Mouse (Mus musculus) erythroblast, embryonic 14.5 days (primary cell): ENCODE measurements around the gene Pptc7. TPM values are rescaled to one million over a fixed set of nuclear protein-coding genes. Genes with fewer than 3 reads are reported as not detected.

Source experiments
- H3K27me3 ChIP-seq: 2 replicates; pipeline ENCODE4 v1.6.1; 2012; ENCODE audit warnings: inconsistent platforms; ENCODE audit not compliant: control insufficient read depth
- H3K36me3 ChIP-seq: 2 replicates; pipeline ENCODE4 v1.6.1; 2012; ENCODE audit warnings: mild to moderate bottlenecking, inconsistent platforms; ENCODE audit not compliant: control insufficient read depth
- H3K4me1 ChIP-seq: 2 replicates; pipeline ENCODE4 v1.6.1; 2012; ENCODE audit warnings: inconsistent platforms; ENCODE audit not compliant: control insufficient read depth
- H3K4me3 ChIP-seq: replicated peaks from 2 replicates; pipeline ENCODE3; 2012; ENCODE audit warnings: moderate library complexity, mild to moderate bottlenecking, inconsistent platforms
- H3K9me3 ChIP-seq: 2 replicates; pipeline ENCODE4 v1.6.1; 2012; ENCODE audit warnings: low read length, inconsistent platforms, mixed read lengths; ENCODE audit not compliant: control insufficient read depth
- GATA1 ChIP-seq: IDR thresholded peaks from 2 replicates; pipeline ENCODE4 v1.6.1; 2012; ENCODE audit warnings: low read length, inconsistent platforms, mixed read lengths
- TAL1 ChIP-seq: IDR thresholded peaks from 3 replicates; pipeline ENCODE4 v1.6.1; 2012; ENCODE audit warnings: low read length, inconsistent platforms, mixed read lengths
- polyA plus RNA-seq: library from polyadenylated mRNA; stranded (reverse); fragments of >175 nt; gene quantifications from 2 replicates; pipeline ENCODE4 v1.2.3, GENCODE M21; 2012

Gene Pptc7
- polyA plus RNA-seq, 1 experiment, result 0.12 TPM

GRCm38 (mm10) chr5:122372878-122373277 is 88.7 kb downstream of the Pptc7 start:
- H3K27me3 ChIP-seq, result no peaks in the 10 kb centered on the region
- H3K4me3 ChIP-seq, result peak overlapping the region; percentile 66
- peaks cover 60% of the 10 kb centered on the region for H3K36me3 ChIP-seq
- no peaks in the 10 kb centered on the region for H3K9me3 ChIP-seq
- TF ChIP-seq GATA1 (no peak), TAL1 (no peak)
- H3K4me1 ChIP-seq, result peaks cover 30% of the 10 kb centered on the region

Other genes starting within 250 kb of the Pptc7 start
- gene Cux2, start 234.3 kb upstream of the Pptc7 start, polyA plus RNA-seq, result 0.05 TPM in 1 of 2 replicates, not detected in the other
- not detected in 2 replicates for gene Myl2, start 183.4 kb upstream of the Pptc7 start, polyA plus RNA-seq
- gene Ccdc63, start 143.5 kb upstream of the Pptc7 start, polyA plus RNA-seq, result not detected in 2 replicates
- 12.7 and 13.8 TPM in 2 replicates for gene Ppp1cc, start 126.1 kb upstream of the Pptc7 start, polyA plus RNA-seq
- 0.06 TPM in 1 of 2 replicates, not detected in the other for gene Hvcn1, start 77.6 kb upstream of the Pptc7 start, polyA plus RNA-seq
- gene Tctn1, start 19.9 kb upstream of the Pptc7 start, polyA plus RNA-seq, result 0.14 and 0.23 TPM in 2 replicates
- gene Rad9b, start 69.9 kb downstream of the Pptc7 start, polyA plus RNA-seq, result 0.04 TPM in 1 of 2 replicates, not detected in the other
- 0.94 and 1.1 TPM in 2 replicates for gene Vps29, start 70.0 kb downstream of the Pptc7 start, polyA plus RNA-seq
- 3.3 and 5.1 TPM in 2 replicates for gene Gpn3, start 87.5 kb downstream of the Pptc7 start, polyA plus RNA-seq
- gene Fam216a, start 88.0 kb downstream of the Pptc7 start, polyA plus RNA-seq, result 3.0 and 3.2 TPM in 2 replicates
- gene Arpc3, start 107.5 kb downstream of the Pptc7 start, polyA plus RNA-seq, result 3.9 and 4.1 TPM in 2 replicates
- 1.8 and 2.1 TPM in 2 replicates for gene Anapc7, start 137.3 kb downstream of the Pptc7 start, polyA plus RNA-seq
- gene Atp2a2, start 217.9 kb downstream of the Pptc7 start, polyA plus RNA-seq, result 1.3 and 1.4 TPM in 2 replicates